Mouse (Mus musculus) hindbrain, embryonic 13.5 days (tissue): ENCODE data around the gene Hnf1a. TPM values are rescaled to one million over a fixed set of nuclear protein-coding genes. Genes with fewer than 3 reads are reported as not detected.
"Not testable (repeated sequence)": the region's sequence is repeated elsewhere in the genome, so short reads cannot be mapped to it uniquely, and the experiment has no call there.

Source experiments
- ATAC-seq: fragments of 200-750 bp; cut with Nextera tagmentation; 2 replicates; pipeline ENCODE4 v1.8.0; 2017; ENCODE audit warnings: moderate TSS enrichment; ENCODE audit not compliant: low FRiP score
- H3K27ac ChIP-seq: fragments of 300-500 bp; sonication (generic); 2 replicates; pipeline ENCODE4 v1.5.1; 2015; ENCODE audit warnings: inconsistent platforms, mild to moderate bottlenecking, moderate library complexity
- H3K27me3 ChIP-seq: fragments of 300-500 bp; sonication (generic); 2 replicates; pipeline ENCODE4 v1.6.1; 2015; ENCODE audit warnings: mild to moderate bottlenecking, inconsistent platforms
- H3K36me3 ChIP-seq: fragments of 300-500 bp; sonication (generic); 2 replicates; pipeline ENCODE4 v1.6.1; 2015; ENCODE audit warnings: mild to moderate bottlenecking, inconsistent platforms
- H3K4me1 ChIP-seq: fragments of 300-500 bp; sonication (generic); replicated peaks from 2 replicates; pipeline ENCODE4 v1.6.1; 2015; ENCODE audit warnings: inconsistent platforms
- H3K4me2 ChIP-seq: fragments of 300-500 bp; sonication (generic); 2 replicates; pipeline ENCODE4 v1.6.1; 2015; ENCODE audit warnings: inconsistent platforms, mild to moderate bottlenecking, moderate library complexity
- H3K4me3 ChIP-seq: fragments of 300-500 bp; sonication (generic); 2 replicates; pipeline ENCODE4 v1.5.1; 2015; ENCODE audit warnings: mild to moderate bottlenecking, inconsistent platforms
- H3K9ac ChIP-seq: fragments of 300-500 bp; sonication (generic); 2 replicates; pipeline ENCODE4 v1.6.1; 2015; ENCODE audit warnings: mild to moderate bottlenecking, inconsistent platforms
- H3K9me3 ChIP-seq: fragments of 300-500 bp; sonication (generic); 2 replicates; pipeline ENCODE4 v1.6.1; 2016; ENCODE audit warnings: inconsistent platforms
- WGBS: fragments of 180-500 bp; shearing (Covaris S2); methylation state at CpG from one replicate; pipeline ENCODE4 v1.1.7; 2015; 5-methylcytosine and 5-hydroxymethylcytosine counted together
- polyA plus RNA-seq: library from polyadenylated mRNA; unstranded; fragments of >200 nt; fragmentation: Nextera tagmentation; extraction: Ambion mirVana; gene quantifications from 2 replicates; pipeline ENCODE4 v1.2.1, GENCODE M21; 2015

The Hnf1a gene
- polyA plus RNA-seq, 1 experiment from 2014 or later, result not detected

DNA sequence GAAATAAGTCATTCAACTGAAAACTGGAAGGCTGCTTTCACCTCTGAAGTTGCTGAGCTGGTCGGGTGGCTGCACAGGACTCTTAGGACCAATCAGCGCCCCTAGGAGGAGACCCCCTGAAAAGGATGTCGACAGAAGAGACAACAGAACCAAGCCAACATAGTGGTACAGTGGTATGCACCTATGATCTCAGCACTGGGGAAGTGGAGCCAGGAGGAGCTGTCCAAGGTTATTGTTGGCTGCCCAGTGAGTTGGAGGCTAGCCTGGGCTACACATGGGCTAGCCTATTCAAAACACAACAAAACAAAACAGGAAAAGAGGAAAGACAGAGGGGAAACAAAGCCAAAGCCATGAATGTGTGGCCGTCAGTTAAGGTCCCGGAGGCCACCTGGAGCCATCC lies 12.8 kb downstream of the Hnf1a start:
- no peak overlapping the region for H3K4me2 ChIP-seq
- H3K36me3 ChIP-seq, result no peaks in the 10 kb centered on the region
- 83% methylated on average over 5 of the region's 5 CpGs for WGBS
- H3K4me3 ChIP-seq, result no peak overlapping the region
- no peak overlapping the region for H3K27ac ChIP-seq
- H3K27me3 ChIP-seq, result no peaks in the 10 kb centered on the region
- ATAC-seq, result no peak
- no peak overlapping the region for H3K9ac ChIP-seq
- H3K9me3 ChIP-seq, result 0 out of 2 replicates have a peak, but pooled peaks cover 7% of the 10 kb centered on the region
- H3K4me1 ChIP-seq, result peaks cover 8% of the 10 kb centered on the region

DNA sequence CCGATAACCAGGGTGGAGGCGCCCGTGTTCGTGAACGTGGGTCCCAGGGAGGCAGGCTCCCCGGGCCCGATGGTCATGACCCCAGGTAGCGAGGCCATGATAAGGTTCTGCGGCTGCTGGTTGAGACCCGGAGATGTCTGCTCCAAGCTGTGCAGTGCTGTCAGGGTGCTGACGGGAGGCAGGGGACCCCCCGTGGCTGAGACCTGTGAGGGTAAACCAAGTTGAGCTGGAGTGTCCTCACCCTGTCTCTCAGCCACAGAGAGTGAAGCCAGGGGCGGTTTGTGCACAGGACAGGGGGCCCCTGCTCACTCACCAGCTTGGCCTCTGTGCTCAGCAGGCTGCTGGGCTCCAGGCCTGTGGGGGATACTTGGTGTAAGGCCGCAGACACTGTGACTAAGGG lies 17.6 kb downstream of the Hnf1a start:
- H3K36me3 ChIP-seq, result peaks cover 21% of the 10 kb centered on the region
- WGBS, result 89% methylated on average over 14 of the region's 14 CpGs
- no peak overlapping the region for H3K9ac ChIP-seq
- no peak overlapping the region for H3K27ac ChIP-seq
- H3K9me3 ChIP-seq, result no peaks in the 10 kb centered on the region
- H3K4me2 ChIP-seq, result no peak overlapping the region
- no peak for ATAC-seq
- peaks cover 17% of the 10 kb centered on the region for H3K4me1 ChIP-seq
- H3K4me3 ChIP-seq, result no peak overlapping the region
- no peaks in the 10 kb centered on the region for H3K27me3 ChIP-seq

DNA sequence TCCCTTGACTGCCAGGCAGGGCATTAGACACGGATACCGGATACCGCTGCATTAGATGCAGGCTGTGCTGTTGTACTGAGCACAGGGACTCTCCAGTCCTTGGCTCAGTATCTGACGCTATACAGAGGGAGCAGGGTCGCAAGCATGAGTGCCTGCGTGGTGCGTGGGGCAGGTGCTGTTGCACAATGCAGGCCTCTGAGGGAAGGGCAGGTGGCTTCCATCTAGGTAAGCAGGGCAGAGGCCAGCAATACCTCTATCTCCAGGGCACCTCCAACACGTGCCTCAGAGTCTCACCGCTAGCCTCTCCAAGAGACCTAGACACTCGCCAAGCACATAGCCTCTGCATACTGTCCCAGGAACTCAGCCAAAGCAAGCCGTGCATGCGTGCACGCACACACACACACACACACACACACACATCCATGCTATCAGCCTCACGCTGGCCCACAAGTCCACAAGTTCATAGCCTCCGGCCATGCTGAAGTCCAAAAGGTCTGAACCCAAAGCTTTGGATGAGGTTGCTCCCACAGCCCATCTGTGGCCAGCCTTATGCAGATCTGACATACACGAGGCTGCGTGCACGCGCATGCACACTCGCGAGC lies 19.5 kb downstream of the Hnf1a start:
- 80% methylated on average over 21 of the region's 21 CpGs for WGBS
- no peak for ATAC-seq
- Histone ChIP-seq H3K4me2 (no peak overlapping the region), H3K36me3 (peaks cover 40% of the 10 kb centered on the region), H3K4me3 (no peak overlapping the region), H3K27ac (no peak overlapping the region), H3K9me3 (no peaks in the 10 kb centered on the region), H3K4me1 (peaks cover 18% of the 10 kb centered on the region), H3K9ac (no peak overlapping the region), H3K27me3 (no peaks in the 10 kb centered on the region)

DNA sequence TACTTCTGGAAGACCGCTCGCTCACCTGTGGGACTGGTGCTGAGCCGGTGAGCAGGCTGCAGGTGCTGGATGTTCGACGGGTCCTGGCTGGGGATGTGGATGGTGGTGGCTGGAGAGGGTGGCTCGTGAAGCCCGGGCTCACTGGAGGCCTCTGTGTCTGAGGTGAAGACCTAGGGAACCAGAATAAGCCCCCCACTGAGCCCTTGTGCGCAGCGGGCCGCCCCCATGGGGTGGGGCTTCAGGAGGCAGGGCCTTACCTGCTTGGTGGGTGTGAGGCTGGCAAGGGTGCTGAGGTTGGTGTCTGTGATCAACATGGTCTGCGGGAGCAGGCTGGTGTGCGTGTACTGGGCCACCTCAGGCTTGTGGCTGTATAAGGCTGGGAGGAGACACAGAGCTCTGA lies 20.2 kb downstream of the Hnf1a start:
- Histone ChIP-seq H3K36me3 (peaks cover 47% of the 10 kb centered on the region), H3K9me3 (no peaks in the 10 kb centered on the region), H3K4me1 (peaks cover 18% of the 10 kb centered on the region), H3K9ac (no peak overlapping the region), H3K4me2 (no peak overlapping the region), H3K27me3 (no peaks in the 10 kb centered on the region), H3K4me3 (no peak overlapping the region), H3K27ac (no peak overlapping the region)
- no peak for ATAC-seq
- 68% methylated on average over 12 of the region's 12 CpGs for WGBS

DNA sequence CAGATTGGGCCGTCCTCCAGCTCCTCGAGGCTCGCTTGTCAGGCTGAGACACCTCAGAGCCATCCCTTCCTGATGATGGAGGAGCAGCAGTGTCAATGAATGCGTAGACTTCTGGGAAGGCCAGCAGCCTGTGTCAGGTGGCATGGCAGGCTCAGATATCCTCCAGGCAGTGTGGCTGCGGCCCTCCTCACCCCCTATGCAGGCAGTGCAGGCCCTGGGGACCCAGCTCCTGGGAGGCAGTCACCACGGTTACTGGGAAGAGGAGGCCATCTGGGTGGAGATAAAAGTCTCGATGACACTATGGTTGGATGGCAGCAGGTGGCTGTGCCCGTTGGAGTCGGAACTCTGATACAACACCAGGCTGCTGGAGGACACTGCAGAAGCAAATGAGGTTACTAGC lies 21.1 kb downstream of the Hnf1a start:
- H3K27ac ChIP-seq, result 0 out of 2 replicates have a peak overlapping the region, but pooled peaks have one; percentile 36
- WGBS, result 73% methylated on average over 9 of the region's 9 CpGs
- H3K36me3 ChIP-seq, result peaks cover 49% of the 10 kb centered on the region
- no peak overlapping the region for H3K9ac ChIP-seq
- no peaks in the 10 kb centered on the region for H3K9me3 ChIP-seq
- H3K4me1 ChIP-seq, result peaks cover 18% of the 10 kb centered on the region
- H3K4me3 ChIP-seq, result no peak overlapping the region
- H3K4me2 ChIP-seq, result no peak overlapping the region
- no peak for ATAC-seq
- no peaks in the 10 kb centered on the region for H3K27me3 ChIP-seq

DNA sequence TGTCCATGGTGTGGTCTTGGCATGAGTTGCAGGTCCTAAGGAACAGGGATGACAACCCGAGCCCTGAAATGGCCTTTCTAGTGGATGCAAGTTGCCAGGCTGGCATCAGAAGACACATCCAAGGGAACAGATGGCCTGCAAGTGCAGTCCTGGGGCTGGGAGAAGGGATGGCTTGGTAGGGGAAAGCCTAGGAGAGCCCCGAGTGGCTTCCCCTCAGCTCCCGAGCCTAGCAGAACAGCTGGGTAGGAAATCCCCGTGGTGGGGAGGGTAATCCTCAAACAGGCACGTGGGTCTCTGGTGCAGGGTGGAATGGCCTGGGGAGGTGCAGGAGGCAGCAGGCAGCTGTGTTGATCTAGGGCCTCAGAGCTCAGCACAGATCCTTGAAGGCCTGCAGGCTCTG lies 21.6 kb downstream of the Hnf1a start:
- Histone ChIP-seq H3K4me1 (peaks cover 18% of the 10 kb centered on the region), H3K27ac (peak overlapping the region; percentile 36; the same call in 1 of the 2 replicates), H3K27me3 (no peaks in the 10 kb centered on the region), H3K4me2 (no peak overlapping the region), H3K36me3 (peaks cover 49% of the 10 kb centered on the region), H3K4me3 (no peak overlapping the region), H3K9ac (no peak overlapping the region), H3K9me3 (no peaks in the 10 kb centered on the region)
- WGBS, result 58% methylated on average over 5 of the region's 5 CpGs
- ATAC-seq, result no peak

DNA sequence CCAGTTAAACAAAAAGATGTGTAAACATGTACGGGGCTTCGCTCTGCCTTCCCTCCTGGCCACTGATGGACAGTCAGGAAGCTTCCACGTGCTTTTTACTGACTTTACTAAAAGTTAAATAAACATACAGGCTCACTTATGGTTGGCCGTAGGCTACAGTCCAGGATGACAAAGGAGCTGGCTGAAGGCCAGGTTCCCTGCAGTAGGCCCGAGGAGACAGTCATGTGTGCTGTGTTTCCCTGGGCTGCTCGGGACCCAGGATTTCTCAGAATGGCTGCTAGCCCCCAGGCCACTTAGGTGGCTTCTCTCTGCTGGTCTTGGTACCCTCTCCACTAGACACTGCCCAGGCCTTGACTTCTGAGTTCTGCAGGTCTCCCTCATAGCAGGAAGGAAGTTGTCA lies 22.0 kb downstream of the Hnf1a start:
- no peaks in the 10 kb centered on the region for H3K9me3 ChIP-seq
- 52% methylated on average over 6 of the region's 6 CpGs for WGBS
- no peak overlapping the region for H3K4me2 ChIP-seq
- H3K36me3 ChIP-seq, result peaks cover 49% of the 10 kb centered on the region
- no peaks in the 10 kb centered on the region for H3K27me3 ChIP-seq
- peaks cover 20% of the 10 kb centered on the region for H3K4me1 ChIP-seq
- ATAC-seq, result no peak
- peak overlapping the region; percentile 36; the same call in 1 of the 2 replicates for H3K27ac ChIP-seq
- H3K9ac ChIP-seq, result no peak overlapping the region
- no peak overlapping the region for H3K4me3 ChIP-seq

DNA sequence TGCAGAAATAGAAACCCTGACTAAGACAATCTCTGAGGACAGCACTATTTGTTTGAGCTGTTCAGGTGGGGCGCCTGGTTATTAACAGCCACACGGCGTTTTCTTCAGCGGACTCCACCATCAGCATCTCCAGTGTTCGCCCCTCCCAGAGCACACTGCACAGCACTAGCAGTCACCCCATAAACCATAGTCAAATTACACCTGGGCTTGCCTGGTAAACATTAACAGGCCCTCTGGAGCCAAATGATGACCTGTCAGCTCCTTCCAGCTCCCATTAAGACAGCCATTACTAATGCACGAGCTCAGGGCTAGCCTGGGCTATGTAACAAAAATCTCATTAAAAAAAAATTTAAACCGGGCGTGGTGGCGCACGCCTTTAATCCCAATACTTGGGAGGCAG lies 25.8 kb downstream of the Hnf1a start:
- no peak for ATAC-seq
- Histone ChIP-seq H3K9me3 (no peaks in the 10 kb centered on the region), H3K27me3 (no peaks in the 10 kb centered on the region), H3K9ac (no peak overlapping the region), H3K4me3 (no peak overlapping the region), H3K4me2 (no peak overlapping the region), H3K36me3 (peaks cover 45% of the 10 kb centered on the region), H3K27ac (no peak overlapping the region), H3K4me1 (peaks cover 32% of the 10 kb centered on the region)
- WGBS, result 96% methylated on average over 10 of the region's 10 CpGs

DNA sequence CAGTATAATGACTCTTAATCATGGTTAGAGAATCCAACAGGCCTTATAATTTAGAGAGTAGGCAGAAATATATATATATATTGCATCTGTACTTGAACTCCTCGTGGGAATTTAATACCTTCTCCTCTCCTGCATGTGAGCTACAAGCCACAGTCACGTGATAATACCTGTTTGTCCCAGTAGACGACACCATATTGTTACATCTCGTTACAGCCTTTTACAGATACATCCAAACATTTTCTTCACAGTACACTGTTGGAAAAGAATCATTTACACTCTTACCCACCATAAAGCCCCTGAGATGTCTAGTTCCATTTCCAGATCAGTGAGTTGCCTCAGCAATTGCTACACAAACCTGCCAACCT lies 28.1 kb downstream of the Hnf1a start:
- no peaks in the 10 kb centered on the region for H3K27me3 ChIP-seq
- H3K4me3 ChIP-seq, result peak overlapping the region; percentile 67
- H3K9ac ChIP-seq, result peak overlapping the region; percentile 96
- H3K4me2 ChIP-seq, result peak overlapping the region; percentile 74
- WGBS, result 40% methylated on average over 4 of the region's 4 CpGs
- no peak for ATAC-seq
- H3K4me1 ChIP-seq, result peaks cover 17% of the 10 kb centered on the region
- H3K36me3 ChIP-seq, result peaks cover 22% of the 10 kb centered on the region
- peak overlapping the region; percentile 85 for H3K27ac ChIP-seq
- no peaks in the 10 kb centered on the region for H3K9me3 ChIP-seq

DNA sequence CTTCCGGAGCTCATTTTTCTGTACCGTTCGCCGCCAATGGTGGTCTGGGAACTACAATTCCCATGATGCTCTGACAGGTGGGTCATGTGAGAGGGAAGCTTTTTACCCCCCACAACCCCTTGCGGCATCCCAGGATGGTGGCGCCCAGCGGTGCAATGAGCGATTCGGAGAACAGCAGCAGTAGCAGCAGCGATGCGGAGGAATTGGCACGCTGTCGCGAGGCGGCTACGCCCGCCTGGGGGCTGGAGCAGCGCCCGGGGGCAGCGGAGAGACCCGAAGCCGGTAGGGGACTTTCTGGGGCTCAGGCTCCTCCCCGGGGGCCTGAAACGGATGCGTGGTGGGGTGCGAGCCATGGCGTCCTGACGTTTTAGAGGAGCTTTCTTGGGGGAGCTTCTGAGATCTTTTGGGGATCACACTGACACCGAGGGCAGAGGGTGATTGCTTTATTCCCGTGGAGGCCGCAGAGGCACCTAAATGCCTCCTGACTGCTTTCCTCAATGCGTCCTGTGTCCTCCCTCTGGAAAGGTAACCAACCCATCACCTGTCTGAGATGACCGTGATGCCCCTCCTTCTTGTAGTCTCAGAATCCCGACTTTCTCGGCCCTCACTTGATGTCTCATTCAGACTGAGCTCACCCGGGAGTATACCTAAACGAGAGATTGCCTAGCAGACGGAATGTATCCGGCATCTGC lies 28.7 kb downstream of the Hnf1a start, which contains the start of gene 2210016L21Rik:
Gene 2210016L21Rik, plus strand, starts transcription at position 85 of the 692 bp plus-strand sequence.
- Histone ChIP-seq H3K4me1 (peaks cover 17% of the 10 kb centered on the region), H3K36me3 (peaks cover 17% of the 10 kb centered on the region), H3K27ac (peak within 1 kb of the TSS; percentile 85), H3K4me2 (peak within 1 kb of the TSS; percentile 74), H3K9me3 (no peaks in the 10 kb centered on the region), H3K4me3 (peak within 1 kb of the TSS; percentile 67), H3K9ac (peak within 1 kb of the TSS; percentile 96), H3K27me3 (no peaks in the 10 kb centered on the region)
- 2% methylated on average over 39 of the region's 39 CpGs for WGBS
- peak; percentile 94 for ATAC-seq

DNA sequence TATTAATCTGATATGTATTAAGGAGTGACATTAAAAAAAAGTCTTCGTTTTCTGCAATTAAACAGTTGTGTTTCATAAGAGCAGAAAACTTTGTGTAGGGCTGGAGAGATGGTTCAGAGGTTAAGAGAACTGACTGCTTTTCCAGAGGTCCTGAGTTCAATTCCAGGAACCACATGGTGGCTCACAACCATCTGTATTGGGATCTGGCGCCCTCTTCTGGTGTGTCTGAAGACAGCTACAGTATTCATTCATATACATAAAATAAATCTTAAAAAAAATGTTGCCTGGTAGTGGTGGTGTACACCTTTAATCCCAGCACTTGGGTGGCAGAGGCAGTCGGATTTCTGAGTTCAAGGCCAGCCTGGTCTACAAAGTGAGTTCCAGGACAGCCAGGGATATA lies 29.8 kb downstream of the Hnf1a start:
- not testable (repeated sequence) for ATAC-seq, H3K9me3 ChIP-seq, H3K4me3 ChIP-seq, H3K27me3 ChIP-seq, H3K27ac ChIP-seq, H3K36me3 ChIP-seq, H3K9ac ChIP-seq
- Histone ChIP-seq H3K4me2 (peak overlapping the region; percentile 74; the same call in 1 of the 2 replicates), H3K4me1 (peaks cover 17% of the 10 kb centered on the region)
- 59% methylated on average over 3 of the region's 3 CpGs for WGBS

DNA sequence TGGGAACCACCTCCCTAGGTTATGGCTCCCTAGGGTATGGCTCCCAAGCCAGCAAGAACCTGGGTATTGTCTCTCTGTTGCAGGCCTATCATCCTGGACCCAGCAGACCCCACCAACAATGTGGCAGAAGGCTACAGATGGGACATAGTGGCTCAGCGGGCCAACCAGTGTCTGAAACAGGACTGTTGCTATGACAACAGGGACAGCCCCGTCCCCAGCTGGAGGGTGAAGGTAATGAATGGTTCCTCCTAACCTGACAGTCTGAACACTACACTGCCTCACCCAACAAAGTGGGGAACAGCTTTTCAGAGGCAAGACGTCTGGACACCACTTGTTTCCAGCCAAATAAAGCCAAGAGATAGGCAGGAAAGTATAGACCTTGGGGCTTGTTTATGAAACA lies 35.1 kb downstream of the Hnf1a start:
- ATAC-seq, result no peak
- WGBS, result 18% methylated on average over 3 of the region's 3 CpGs
- Histone ChIP-seq H3K27me3 (no peaks in the 10 kb centered on the region), H3K36me3 (no peaks in the 10 kb centered on the region), H3K9ac (no peak overlapping the region), H3K27ac (0 out of 2 replicates have a peak overlapping the region, but pooled peaks have one; percentile 18), H3K4me3 (no peak overlapping the region), H3K4me1 (peaks cover 11% of the 10 kb centered on the region), H3K4me2 (no peak overlapping the region), H3K9me3 (no peaks in the 10 kb centered on the region)

DNA sequence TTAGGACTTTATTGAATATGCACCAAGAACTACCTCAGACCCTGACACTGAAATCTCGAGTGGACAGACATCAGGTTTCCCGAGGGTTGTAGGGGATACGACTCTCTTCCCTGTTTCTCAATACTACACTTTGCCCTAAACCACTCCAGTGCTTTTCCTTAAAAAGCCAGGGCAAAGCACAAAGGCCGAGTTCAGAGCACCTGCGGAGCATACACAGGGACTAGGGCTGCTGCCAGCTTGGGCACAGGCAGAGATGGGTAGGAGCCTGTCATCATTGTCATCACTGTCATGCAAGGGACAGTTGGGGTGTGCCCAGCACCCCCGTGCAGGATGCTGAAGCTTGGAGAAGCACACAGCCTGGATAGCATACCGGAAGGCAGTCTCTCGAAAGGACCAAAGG lies 37.7 kb downstream of the Hnf1a start:
- Histone ChIP-seq H3K4me3 (no peak overlapping the region), H3K4me2 (no peak overlapping the region), H3K36me3 (no peaks in the 10 kb centered on the region), H3K27me3 (no peaks in the 10 kb centered on the region), H3K27ac (no peak overlapping the region), H3K4me1 (peaks cover 11% of the 10 kb centered on the region), H3K9ac (no peak overlapping the region), H3K9me3 (no peaks in the 10 kb centered on the region)
- WGBS, result 86% methylated on average over 8 of the region's 8 CpGs
- no peak for ATAC-seq
